Mouse (Mus musculus): ENCODE measurements around the gene Slc35d3.
A peak's percentile ranks its signal among the peaks of the same experiment; 100 is the strongest.

- TF ChIP-seq POLR2A (IDR thresholded peaks at IDR 0.05; ENCODE audit: insufficient read depth, low read depth, low read length): peak; percentile 10; the same call in 1 of the 2 replicates
- no peak for TF ChIP-seq CTCF (IDR thresholded peaks at IDR 0.05; ENCODE audit: insufficient read depth, low read depth, low read length)
These were observed at the start of gene Slc35d3 for GRCm38 (mm10) chr10:19850998-19851691.
